Mouse (Mus musculus): ENCODE results near the gene Zfp846. TPM values are rescaled to one million over a fixed set of nuclear protein-coding genes. Genes with fewer than 3 reads are reported as not detected.
A peak's percentile ranks its signal among the peaks of the same experiment; 100 is the strongest.

Gene Zfp846
- polyA plus RNA-seq, 1 experiment from 2014 or later: 11.6 TPM

GRCm38 (mm10) chr9:20642101-20642895 is 61.2 kb downstream of the Zfp846 start, which contains the start of gene Ubl5:
Gene Ubl5, plus strand, starts transcription at chr9:20642878.
- no peaks in the 10 kb centered on the region for H3K9me3 ChIP-seq
- peaks cover 31% of the 10 kb centered on the region for H3K36me3 ChIP-seq
- H3K27ac ChIP-seq: peak within 1 kb of the TSS; percentile 93
- peak within 1 kb of the TSS; percentile 93 for H3K4me3 ChIP-seq
- under 1% methylated on average over 51 of the region's 51 CpGs for WGBS
- peak; percentile 99 for DNase-seq (ENCODE audit: low spot score)
- H3K4me1 ChIP-seq: peaks cover 24% of the 10 kb centered on the region
- no peaks in the 10 kb centered on the region for H3K27me3 ChIP-seq (ENCODE audit: insufficient read depth, poor library complexity, severe bottlenecking)

GRCm38 (mm10) chr9:20642896-20643466 is 61.9 kb downstream of the Zfp846 start:
- WGBS: 0% methylated on average over 30 of the region's 30 CpGs
- peak; percentile 96 for DNase-seq (ENCODE audit: low spot score)
- Histone ChIP-seq H3K36me3 (peaks cover 28% of the 10 kb centered on the region), H3K27ac (peak overlapping the region; percentile 93), H3K27me3 (ENCODE audit: insufficient read depth, poor library complexity, severe bottlenecking) (no peaks in the 10 kb centered on the region), H3K9me3 (no peaks in the 10 kb centered on the region), H3K4me3 (peak overlapping the region; percentile 93), H3K4me1 (peaks cover 24% of the 10 kb centered on the region)

GRCm38 (mm10) chr9:20643781-20644180 is 62.7 kb downstream of the Zfp846 start:
- WGBS: 6% methylated on average over 13 of the region's 13 CpGs
- H3K4me1 ChIP-seq: peaks cover 18% of the 10 kb centered on the region
- H3K4me3 ChIP-seq: peak overlapping the region; percentile 93

GRCm38 (mm10) chr9:20644360-20645081 is 63.4 kb downstream of the Zfp846 start, which contains the start of gene Fbxl12:
Gene Fbxl12, minus strand, starts transcription at chr9:20644767.
- H3K4me3 ChIP-seq: peak within 1 kb of the TSS; percentile 93
- H3K27me3 ChIP-seq (ENCODE audit: insufficient read depth, poor library complexity, severe bottlenecking): no peaks in the 10 kb centered on the region
- DNase-seq (ENCODE audit: low spot score): peak; percentile 90
- H3K4me1 ChIP-seq: peaks cover 16% of the 10 kb centered on the region
- no peaks in the 10 kb centered on the region for H3K9me3 ChIP-seq
- H3K27ac ChIP-seq: peak within 1 kb of the TSS; percentile 93
- H3K36me3 ChIP-seq: peaks cover 26% of the 10 kb centered on the region
- WGBS: under 1% methylated on average over 43 of the region's 43 CpGs

More at GRCm38 (mm10) chr9:20643781-20644180, 62.7 kb downstream of the Zfp846 start:
- no peak for DNase-seq (ENCODE audit: low spot score)
- Histone ChIP-seq H3K36me3 (peaks cover 28% of the 10 kb centered on the region), H3K27ac (peak overlapping the region; percentile 93), H3K9me3 (no peaks in the 10 kb centered on the region), H3K27me3 (ENCODE audit: insufficient read depth, poor library complexity, severe bottlenecking) (no peaks in the 10 kb centered on the region)

GRCm38 (mm10) chr9:20645121-20645520 is 64.0 kb downstream of the Zfp846 start:
- WGBS: 4% methylated on average over 17 of the region's 17 CpGs
- peak overlapping the region; percentile 93 for H3K27ac ChIP-seq
- DNase-seq (ENCODE audit: low spot score): no peak

GRCm38 (mm10) chr9:20651602-20652259 is 70.6 kb downstream of the Zfp846 start, which contains the start of gene Pin1:
Gene Pin1, plus strand, starts transcription at chr9:20652095.
- Histone ChIP-seq H3K4me3 (peak within 1 kb of the TSS; percentile 98), H3K27me3 (ENCODE audit: insufficient read depth, poor library complexity, severe bottlenecking) (no peaks in the 10 kb centered on the region), H3K9me3 (no peaks in the 10 kb centered on the region), H3K27ac (peak within 1 kb of the TSS; percentile 92), H3K36me3 (peaks cover 52% of the 10 kb centered on the region), H3K4me1 (peaks cover 21% of the 10 kb centered on the region)
- DNase-seq (ENCODE audit: low spot score): peak; percentile 100
- under 1% methylated on average over 45 of the region's 45 CpGs for WGBS

More at GRCm38 (mm10) chr9:20645121-20645520, 64.0 kb downstream of the Zfp846 start:
- Histone ChIP-seq H3K4me1 (peaks cover 16% of the 10 kb centered on the region), H3K4me3 (peak overlapping the region; percentile 93), H3K9me3 (no peaks in the 10 kb centered on the region), H3K27me3 (ENCODE audit: insufficient read depth, poor library complexity, severe bottlenecking) (no peaks in the 10 kb centered on the region), H3K36me3 (peaks cover 26% of the 10 kb centered on the region)

- no peaks in the 10 kb centered on the region for H3K27me3 ChIP-seq (ENCODE audit: insufficient read depth, poor library complexity, severe bottlenecking)
- no peaks in the 10 kb centered on the region for H3K9me3 ChIP-seq
- H3K4me1 ChIP-seq: peaks cover 23% of the 10 kb centered on the region
- peak overlapping the region; percentile 92 for H3K27ac ChIP-seq
- no peak for DNase-seq (ENCODE audit: low spot score)
- peak overlapping the region; percentile 98 for H3K4me3 ChIP-seq
- H3K36me3 ChIP-seq: peaks cover 54% of the 10 kb centered on the region
- WGBS: under 1% methylated on average over 25 of the region's 25 CpGs
Observed at GRCm38 (mm10) chr9:20652260-20652658, 71.2 kb downstream of the Zfp846 start.

GRCm38 (mm10) chr9:20653859-20654258 is 72.8 kb downstream of the Zfp846 start:
- no peaks in the 10 kb centered on the region for H3K9me3 ChIP-seq
- peaks cover 57% of the 10 kb centered on the region for H3K36me3 ChIP-seq
- H3K27me3 ChIP-seq (ENCODE audit: insufficient read depth, poor library complexity, severe bottlenecking): no peaks in the 10 kb centered on the region
- peaks cover 29% of the 10 kb centered on the region for H3K4me1 ChIP-seq
- H3K27ac ChIP-seq: no peak overlapping the region
- WGBS: 89% methylated on average over 3 of the region's 3 CpGs
- no peak overlapping the region for H3K4me3 ChIP-seq
- no peak for DNase-seq (ENCODE audit: low spot score)

Other genes starting within 250 kb of the Zfp846 start
- 0.06 TPM in 1 of 2 replicates, not detected in the other for gene Olfr18, start 245.2 kb upstream of the Zfp846 start, polyA plus RNA-seq (2016; fragmentation: Nextera tagmentation; extraction: Ambion mirVana)
- 20.9 and 25.0 TPM in 2 replicates for gene Zfp560, start 196.1 kb upstream of the Zfp846 start, polyA plus RNA-seq (2016; fragmentation: Nextera tagmentation; extraction: Ambion mirVana)
- gene Zfp26, start 121.1 kb upstream of the Zfp846 start, polyA plus RNA-seq (2016; fragmentation: Nextera tagmentation; extraction: Ambion mirVana): 15.5 and 16.9 TPM in 2 replicates
- 13.9 and 15.7 TPM in 2 replicates for gene Zfp426, start 88.5 kb upstream of the Zfp846 start, polyA plus RNA-seq (2016; fragmentation: Nextera tagmentation; extraction: Ambion mirVana)
- gene Zfp266, start 59.9 kb upstream of the Zfp846 start, polyA plus RNA-seq (2016; fragmentation: Nextera tagmentation; extraction: Ambion mirVana): 54.9 and 75.9 TPM in 2 replicates
- 285 and 287 TPM in 2 replicates for gene Ubl5, start 61.6 kb downstream of the Zfp846 start, polyA plus RNA-seq (2016; fragmentation: Nextera tagmentation; extraction: Ambion mirVana)
- gene Fbxl12, start 63.5 kb downstream of the Zfp846 start, polyA plus RNA-seq (2016; fragmentation: Nextera tagmentation; extraction: Ambion mirVana): 22.2 and 23.0 TPM in 2 replicates
- 68.6 and 80.2 TPM in 2 replicates for gene Pin1, start 70.8 kb downstream of the Zfp846 start, polyA plus RNA-seq (2016; fragmentation: Nextera tagmentation; extraction: Ambion mirVana)
- 1.3 and 3.2 TPM in 2 replicates for gene Olfm2, start 165.1 kb downstream of the Zfp846 start, polyA plus RNA-seq (2016; fragmentation: Nextera tagmentation; extraction: Ambion mirVana)
- gene Col5a3, start 233.8 kb downstream of the Zfp846 start, polyA plus RNA-seq (2016; fragmentation: Nextera tagmentation; extraction: Ambion mirVana): 0.06 and 0.11 TPM in 2 replicates
- gene Rdh8, start 237.2 kb downstream of the Zfp846 start, polyA plus RNA-seq (2016; fragmentation: Nextera tagmentation; extraction: Ambion mirVana): not detected in 2 replicates

All from heart, embryonic 10.5 days (tissue).